Mouse (Mus musculus) heart, embryonic 15.5 days (tissue): Measurements from ENCODE around the gene Prrt4. TPM values are rescaled to one million over a fixed set of nuclear protein-coding genes. Genes with fewer than 3 reads are reported as not detected.
"Not testable (repeated sequence)": the region's sequence is repeated elsewhere in the genome, so short reads cannot be mapped to it uniquely, and the experiment has no call there.

ENCODE experiments used
- ATAC-seq: fragments of 200-750 bp; cut with Nextera tagmentation; replicated peaks from 2 replicates; pipeline ENCODE4 v1.8.0; 2017; ENCODE audit warnings: low read depth, moderate TSS enrichment; ENCODE audit not compliant: insufficient number of reproducible peaks, insufficient read depth, low FRiP score
- H3K27ac ChIP-seq: fragments of 300-500 bp; sonication (generic); 2 replicates; pipeline ENCODE4 v1.5.1; 2015; ENCODE audit warnings: mild to moderate bottlenecking, inconsistent platforms
- H3K27me3 ChIP-seq: fragments of 300-500 bp; sonication (generic); 2 replicates; pipeline ENCODE4 v1.6.1; 2015; ENCODE audit warnings: inconsistent platforms
- H3K36me3 ChIP-seq: fragments of 300-500 bp; sonication (generic); 2 replicates; pipeline ENCODE4 v1.6.1; 2015; ENCODE audit warnings: mild to moderate bottlenecking, inconsistent platforms
- H3K4me1 ChIP-seq: fragments of 300-500 bp; sonication (generic); replicated peaks from 2 replicates; pipeline ENCODE4 v1.6.1; 2015; ENCODE audit warnings: inconsistent platforms
- H3K4me2 ChIP-seq: fragments of 300-500 bp; sonication (generic); 2 replicates; pipeline ENCODE4 v1.6.1; 2015; ENCODE audit warnings: inconsistent platforms, mild to moderate bottlenecking, moderate library complexity
- H3K4me3 ChIP-seq: fragments of 300-500 bp; sonication (generic); 2 replicates; pipeline ENCODE4 v1.5.1; 2015; ENCODE audit warnings: mild to moderate bottlenecking, inconsistent platforms
- H3K9ac ChIP-seq: fragments of 300-500 bp; sonication (generic); 2 replicates; pipeline ENCODE4 v1.6.1; 2015; ENCODE audit warnings: mild to moderate bottlenecking, inconsistent platforms
- H3K9me3 ChIP-seq: fragments of 300-500 bp; sonication (generic); replicated peaks from 2 replicates; pipeline ENCODE4 v1.6.1; 2016; ENCODE audit warnings: inconsistent platforms
- WGBS: fragments of 180-500 bp; shearing (Covaris S2); methylation state at CpG from one replicate; pipeline ENCODE4 v1.1.7; 2015; ENCODE audit warnings: mixed read lengths; 5-methylcytosine and 5-hydroxymethylcytosine counted together
- polyA plus RNA-seq: library from polyadenylated mRNA; unstranded; fragments of >200 nt; fragmentation: Nextera tagmentation; extraction: Ambion mirVana; gene quantifications from 2 replicates; pipeline ENCODE4 v1.2.1, GENCODE M21; 2015

Gene Prrt4
- 1.5 and 1.6 TPM in 2 replicates for polyA plus RNA-seq

GRCm38 (mm10) chr6:29178888-29179658 lies at the start of gene Prrt4:
Gene Prrt4, minus strand, starts transcription at chr6:29179584.
- Histone ChIP-seq H3K4me1 (peaks cover 10% of the 10 kb centered on the region), H3K4me3 (peak within 1 kb of the TSS; percentile 65), H3K9me3 (no peaks in the 10 kb centered on the region), H3K36me3 (no peaks in the 10 kb centered on the region), H3K27me3 (peaks cover 75% of the 10 kb centered on the region), H3K27ac (no peak within 1 kb of the TSS), H3K4me2 (peak within 1 kb of the TSS; percentile 98), H3K9ac (peak within 1 kb of the TSS; percentile 65)
- peak; percentile 55 for ATAC-seq
- 1% methylated on average over 69 of the region's 79 CpGs for WGBS

- not testable (repeated sequence) for H3K9ac ChIP-seq, H3K36me3 ChIP-seq, H3K27ac ChIP-seq, ATAC-seq, H3K4me3 ChIP-seq, H3K9me3 ChIP-seq, H3K4me2 ChIP-seq
- H3K27me3 ChIP-seq: peaks cover 14% of the 10 kb centered on the region
- 74% methylated on average over 3 of the region's 3 CpGs for WGBS
- H3K4me1 ChIP-seq: peaks cover 25% of the 10 kb centered on the region
These were observed 38.3 kb upstream of the Prrt4 start for GRCm38 (mm10) chr6:29217717-29218116.

DNA sequence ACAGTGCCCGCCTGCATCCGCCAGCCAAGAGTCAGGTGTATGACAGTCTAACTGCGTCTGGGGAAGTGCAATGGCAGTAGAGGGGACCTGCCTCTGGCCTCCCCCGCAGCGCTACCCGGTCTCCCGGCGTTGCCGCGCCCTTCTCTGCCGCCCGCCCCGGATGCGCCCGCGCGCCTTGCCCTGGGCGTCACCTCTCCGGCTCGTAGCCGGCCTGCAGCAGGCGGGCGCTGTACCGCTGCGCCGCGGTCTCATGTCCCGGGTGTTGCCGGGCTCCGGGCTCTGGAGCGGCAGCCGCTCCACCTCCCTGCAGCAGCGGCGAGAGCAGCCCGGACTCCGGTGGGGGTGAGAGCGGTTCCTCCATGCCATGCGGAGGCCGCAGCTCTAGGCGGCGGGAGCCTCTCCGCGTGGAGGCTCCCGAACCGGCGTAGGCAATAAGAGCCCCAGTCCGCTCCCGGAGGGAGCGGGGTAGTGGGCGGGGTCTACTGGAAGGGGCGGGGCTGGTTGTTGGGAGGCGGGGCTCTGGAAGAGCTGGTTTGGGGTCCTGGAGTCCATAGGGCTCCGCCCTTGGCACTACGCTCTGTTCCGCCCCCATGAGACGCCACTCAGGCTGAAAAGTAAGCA lies 36.6 kb upstream of the Prrt4 start, which contains the start of gene Impdh1:
Impdh1 (minus strand) TSS at position 484 of the 621 bp plus-strand sequence.
- peaks cover 37% of the 10 kb centered on the region for H3K4me1 ChIP-seq
- ATAC-seq: peak; percentile 78
- H3K27me3 ChIP-seq: peaks cover 14% of the 10 kb centered on the region
- peak within 1 kb of the TSS; percentile 39; the same call in 1 of the 2 replicates for H3K27ac ChIP-seq
- peak within 1 kb of the TSS; percentile 51 for H3K9ac ChIP-seq
- H3K36me3 ChIP-seq: no peaks in the 10 kb centered on the region
- peak within 1 kb of the TSS; percentile 95 for H3K4me2 ChIP-seq
- WGBS: under 1% methylated on average over 56 of the region's 56 CpGs
- H3K9me3 ChIP-seq: no peaks in the 10 kb centered on the region
- H3K4me3 ChIP-seq: peak within 1 kb of the TSS; percentile 61

DNA sequence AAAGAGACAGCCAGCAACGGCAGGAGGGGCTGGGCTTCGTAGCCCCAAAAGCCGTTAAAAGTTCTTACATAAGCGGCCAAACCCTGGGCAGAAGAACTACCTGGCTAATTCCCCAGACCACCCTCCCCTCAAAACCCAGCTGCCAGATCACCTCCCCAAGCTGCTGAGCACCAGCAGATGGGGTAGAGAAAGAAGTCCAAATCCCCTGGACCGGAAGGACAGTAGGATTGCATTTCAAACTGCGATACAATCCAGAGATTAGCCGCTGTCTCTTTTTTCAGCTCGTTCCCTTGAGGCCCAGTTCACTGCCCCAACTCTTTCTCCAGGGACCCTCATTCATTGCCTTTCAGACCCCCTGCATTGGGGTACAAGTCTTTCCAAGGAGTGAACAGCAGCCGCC lies 35.8 kb upstream of the Prrt4 start:
- WGBS: 25% methylated on average over 9 of the region's 9 CpGs
- no peak for ATAC-seq
- Histone ChIP-seq H3K9ac (no peak overlapping the region), H3K4me2 (peak overlapping the region; percentile 95), H3K27ac (no peak overlapping the region), H3K4me3 (peak overlapping the region; percentile 61), H3K27me3 (peaks cover 14% of the 10 kb centered on the region), H3K36me3 (no peaks in the 10 kb centered on the region), H3K4me1 (peaks cover 38% of the 10 kb centered on the region), H3K9me3 (no peaks in the 10 kb centered on the region)

DNA sequence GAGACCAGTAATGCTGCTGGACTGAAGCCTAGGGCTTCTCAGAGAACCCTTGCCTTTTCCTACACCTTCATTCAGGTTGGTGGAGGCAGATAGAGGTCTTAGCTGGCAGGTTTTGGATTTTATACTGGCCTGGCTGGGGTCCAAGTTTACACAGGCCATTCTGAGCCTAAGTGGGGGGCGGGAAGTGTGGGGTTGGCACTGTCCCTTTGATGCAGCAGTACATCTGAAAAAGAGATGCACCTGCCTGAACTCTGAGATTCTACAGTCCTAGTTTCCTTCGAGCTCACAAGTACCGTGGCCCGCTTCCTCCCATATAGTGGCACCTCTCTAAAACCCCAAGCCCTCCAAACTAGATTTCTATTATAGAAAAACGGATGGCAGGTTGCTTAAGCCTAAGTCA lies 35.4 kb upstream of the Prrt4 start:
- Histone ChIP-seq H3K27me3 (peaks cover 14% of the 10 kb centered on the region), H3K36me3 (no peaks in the 10 kb centered on the region), H3K9me3 (no peaks in the 10 kb centered on the region), H3K4me1 (peaks cover 38% of the 10 kb centered on the region), H3K27ac (no peak overlapping the region), H3K9ac (no peak overlapping the region), H3K4me3 (peak overlapping the region; percentile 61), H3K4me2 (peak overlapping the region; percentile 95; the same call in 1 of the 2 replicates)
- ATAC-seq: no peak
- WGBS: 58% methylated on average over 5 of the region's 5 CpGs

- no peak overlapping the region for H3K27ac ChIP-seq
These were observed 34.9 kb upstream of the Prrt4 start for GRCm38 (mm10) chr6:29214245-29214644.

GRCm38 (mm10) chr6:29213436-29213835 lies 34.1 kb upstream of the Prrt4 start:
- no peak for ATAC-seq
- 70% methylated on average over 5 of the region's 5 CpGs for WGBS
- Histone ChIP-seq H3K27me3 (peaks cover 14% of the 10 kb centered on the region), H3K9me3 (no peaks in the 10 kb centered on the region), H3K36me3 (no peaks in the 10 kb centered on the region), H3K27ac (no peak overlapping the region), H3K4me2 (no peak overlapping the region), H3K4me1 (peaks cover 38% of the 10 kb centered on the region), H3K9ac (no peak overlapping the region), H3K4me3 (no peak overlapping the region)

More at GRCm38 (mm10) chr6:29214245-29214644, 34.9 kb upstream of the Prrt4 start:
- Histone ChIP-seq H3K9me3 (no peaks in the 10 kb centered on the region), H3K4me3 (no peak overlapping the region), H3K4me1 (peaks cover 38% of the 10 kb centered on the region), H3K9ac (no peak overlapping the region), H3K27me3 (peaks cover 14% of the 10 kb centered on the region), H3K4me2 (no peak overlapping the region), H3K36me3 (no peaks in the 10 kb centered on the region)
- ATAC-seq: no peak
- WGBS: 42% methylated on average over 1 of the region's 1 CpGs

GRCm38 (mm10) chr6:29211806-29212492 lies 32.6 kb upstream of the Prrt4 start:
- peak; percentile 85 for ATAC-seq

GRCm38 (mm10) chr6:29211146-29211545 lies 31.8 kb upstream of the Prrt4 start:
- peak overlapping the region; percentile 71 for H3K4me3 ChIP-seq
- H3K4me2 ChIP-seq: peak overlapping the region; percentile 95
- H3K9me3 ChIP-seq: no peaks in the 10 kb centered on the region
- peaks cover 33% of the 10 kb centered on the region for H3K4me1 ChIP-seq
- H3K27me3 ChIP-seq: peaks cover 14% of the 10 kb centered on the region
- WGBS: 22% methylated on average over 7 of the region's 7 CpGs
- no peak overlapping the region for H3K27ac ChIP-seq
- peaks cover under 1% of the 10 kb centered on the region; the same call in 1 of the 2 replicates for H3K36me3 ChIP-seq
- peak overlapping the region; percentile 76 for H3K9ac ChIP-seq
- no peak for ATAC-seq

More at GRCm38 (mm10) chr6:29211806-29212492, 32.6 kb upstream of the Prrt4 start:
- peak overlapping the region; percentile 76 for H3K9ac ChIP-seq
- H3K4me1 ChIP-seq: peaks cover 38% of the 10 kb centered on the region
- no peaks in the 10 kb centered on the region for H3K9me3 ChIP-seq
- peak overlapping the region; percentile 54 for H3K27ac ChIP-seq
- H3K36me3 ChIP-seq: no peaks in the 10 kb centered on the region
- under 1% methylated on average over 63 of the region's 66 CpGs for WGBS
- peak overlapping the region; percentile 95 for H3K4me2 ChIP-seq
- peaks cover 14% of the 10 kb centered on the region for H3K27me3 ChIP-seq
- H3K4me3 ChIP-seq: peak overlapping the region; percentile 71

DNA sequence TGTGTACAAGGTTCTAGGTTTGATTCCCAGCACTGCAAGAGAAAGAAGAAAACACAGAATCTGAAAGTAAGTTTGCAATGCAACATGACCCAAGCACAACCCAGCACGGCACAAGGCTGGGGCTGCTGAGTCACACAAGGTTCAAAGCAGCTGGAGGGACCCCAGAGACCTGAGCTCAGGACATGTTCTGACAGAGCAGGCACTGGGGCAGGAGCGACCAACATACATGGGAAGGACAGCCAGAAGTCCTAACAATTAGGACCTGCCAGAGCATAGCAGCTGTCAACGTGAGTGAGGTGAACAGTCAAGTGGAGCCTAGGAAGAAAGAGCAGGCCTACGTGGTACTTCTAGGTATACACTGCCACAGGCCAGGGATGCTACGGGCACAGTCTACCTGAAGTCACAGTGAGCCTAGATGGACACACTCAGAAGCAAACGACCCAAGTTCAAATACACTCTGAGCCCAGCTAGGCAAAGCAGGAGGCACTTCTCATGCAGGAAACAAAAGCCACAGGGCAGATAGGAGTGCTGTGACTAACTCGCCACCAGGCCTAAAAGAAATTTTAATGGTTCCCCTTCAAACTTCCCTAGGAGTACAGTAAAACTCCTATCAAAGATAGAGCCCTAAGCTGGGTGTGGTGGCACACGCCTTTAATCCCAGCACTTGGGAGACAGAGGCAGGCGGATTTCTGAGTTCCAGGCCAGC lies 31.0 kb upstream of the Prrt4 start:
- 74% methylated on average over 9 of the region's 9 CpGs for WGBS
- Histone ChIP-seq H3K27me3 (peaks cover 14% of the 10 kb centered on the region), H3K36me3 (peaks cover 5% of the 10 kb centered on the region; the same call in 1 of the 2 replicates), H3K27ac (no peak overlapping the region), H3K4me1 (peaks cover 26% of the 10 kb centered on the region), H3K9ac (no peak overlapping the region), H3K4me2 (no peak overlapping the region), H3K4me3 (no peak overlapping the region), H3K9me3 (no peaks in the 10 kb centered on the region)
- ATAC-seq: no peak
